Mouse (Mus musculus) CH12.LX (cell line): ENCODE data around the gene Bhlha15. TPM values are rescaled to one million over a fixed set of nuclear protein-coding genes. Genes with fewer than 3 reads are reported as not detected.

Source experiments
- DNase-seq: peaks from one replicate; pipeline ENCODE4 v3.0.0-alpha.2; 2013; ENCODE audit errors: extremely low read depth
- H3K27ac ChIP-seq: 2 replicates; pipeline ENCODE4 v1.5.1; 2012; ENCODE audit warnings: low read depth, mild to moderate bottlenecking, control low read depth, moderate library complexity; ENCODE audit not compliant: insufficient read depth
- H3K27me3 ChIP-seq: replicated peaks from 2 replicates; pipeline ENCODE3; 2012; ENCODE audit warnings: inconsistent platforms
- H3K36me3 ChIP-seq, 2 experiments: replicated peaks in 1 of 2; 2 replicates each; pipeline versions ENCODE3 to v1.6.1; 2012; ENCODE audit warnings: inconsistent platforms in 1 of 2, low read length in 1 of 2, mild to moderate bottlenecking in 1 of 2, mixed read lengths in 1 of 2, moderate library complexity in 1 of 2; ENCODE audit not compliant: control insufficient read depth in 1 of 2, insufficient read depth in 1 of 2
- H3K4me1 ChIP-seq, 2 experiments: 2 replicates each; pipeline ENCODE4 v1.6.1; 2012; ENCODE audit warnings: inconsistent platforms in 1 of 2, moderate library complexity in 1 of 2; ENCODE audit not compliant: insufficient read depth in 2 of 2, control insufficient read depth in 1 of 2
- H3K4me2 ChIP-seq: 2 replicates; pipeline ENCODE4 v1.6.1; 2012; ENCODE audit warnings: low read depth, mild to moderate bottlenecking, control low read depth; ENCODE audit not compliant: poor library complexity, insufficient read depth, severe bottlenecking
- H3K4me3 ChIP-seq, 3 experiments: fragments of 150-350 bp in 1 of 3; sonication (generic) in 1 of 3; replicated peaks in 1 of 3; 2 replicates each; pipeline versions ENCODE3 to v1.5.1; 2011 to 2012; ENCODE audit warnings: low read depth in 2 of 3, low read length in 2 of 3, mild to moderate bottlenecking in 2 of 3, moderate library complexity in 2 of 3, control low read depth in 1 of 3, improper control_type of control experiment in 1 of 3, inconsistent platforms in 1 of 3, mixed read lengths in 1 of 3; ENCODE audit not compliant: poor library complexity in 1 of 3
- H3K79me2 ChIP-seq: replicated peaks from 2 replicates; pipeline ENCODE4 v1.6.1; 2012; ENCODE audit warnings: mild to moderate bottlenecking, moderate library complexity; ENCODE audit not compliant: control insufficient read depth, poor library complexity, insufficient read depth, severe bottlenecking; ENCODE audit errors: extremely low read depth
- H3K9ac ChIP-seq: 2 replicates; pipeline ENCODE4 v1.6.1; 2012; ENCODE audit warnings: low read depth, mild to moderate bottlenecking, control low read depth, moderate library complexity; ENCODE audit not compliant: insufficient read depth
- H3K9me3 ChIP-seq: replicated peaks from 2 replicates; pipeline ENCODE3; 2012; ENCODE audit warnings: low read length, inconsistent platforms, mixed read lengths
- POLR2AphosphoS2 ChIP-seq: IDR thresholded peaks from 2 replicates; pipeline ENCODE4 v1.6.1; 2011; ENCODE audit warnings: low read depth, low read length, improper control_type of control experiment
- RAD21 ChIP-seq: IDR thresholded peaks from 2 replicates; pipeline ENCODE4 v1.6.1; 2011; ENCODE audit warnings: low read depth, mild to moderate bottlenecking, low read length, improper control_type of control experiment, moderate library complexity
- ZNF384 ChIP-seq: IDR thresholded peaks from 2 replicates; pipeline ENCODE4 v1.6.1; 2012; ENCODE audit warnings: low read depth, low read length, improper control_type of control experiment, inconsistent platforms
- dilution Hi-C: fragments of 300-500 bp; cut with MboI; formaldehyde crosslinking; loops from 2 replicates; pipeline ENCODE4 v1.14.3; 2020; ENCODE audit warnings: low sequenced_read_pairs; ENCODE audit not compliant: extremely low pct_unique_long_range_greater_than_20kb, extremely low pct_ligation_motif_present
- in situ Hi-C: fragments of 300-500 bp; cut with MboI; formaldehyde crosslinking; loops from 3 replicates; pipeline ENCODE4 v1.14.3; 2019; ENCODE audit warnings: low sequenced_read_pairs, low pct_ligation_motif_present, low pct_unique_long_range_greater_than_20kb, mixed read lengths
- polyA plus RNA-seq: library from polyadenylated mRNA; unstranded; fragments of >175 nt; gene quantifications from 2 replicates; pipeline ENCODE4 v1.2.1, GENCODE M21; 2012; ENCODE audit warnings: low read depth; ENCODE audit not compliant: insufficient read length
- total RNA-seq, 2 experiments: library from RNA; depleted of rRNA; stranded (reverse); fragments of 300-350 nt in 1 of 2; fragments of >200 nt in 1 of 2; gene quantifications; 2 replicates each; pipeline ENCODE4 v1.2.3; 2012 to 2014

Gene Bhlha15
- total and polyA plus RNA-seq, 3 experiments = 0.90 to 6.1 (median 4.0) TPM

DNA sequence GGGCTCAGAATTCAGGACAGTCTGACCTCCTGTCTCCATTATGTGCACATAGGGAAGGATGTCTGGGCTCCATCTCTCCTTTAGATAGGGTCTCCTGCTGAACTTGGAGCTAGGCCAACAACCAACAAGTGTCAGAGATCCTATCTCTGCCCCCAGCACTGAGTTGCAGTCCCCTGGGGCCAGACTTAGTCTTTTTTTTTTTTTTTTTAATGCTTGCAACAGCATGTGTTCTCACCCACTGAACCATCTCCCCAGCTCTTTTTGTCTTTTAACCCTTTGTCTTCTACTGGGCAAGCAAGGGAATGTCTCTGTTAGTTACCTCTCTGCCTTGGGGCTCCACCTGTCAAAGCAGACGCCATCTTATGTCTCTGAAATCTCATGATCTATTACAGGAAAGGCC is 48.9 kb downstream of the Bhlha15 start:
- no peak overlapping the region for H3K27ac ChIP-seq
- H3K9me3 ChIP-seq = peaks cover 4% of the 10 kb centered on the region
- no peak overlapping the region for H3K4me2 ChIP-seq
- H3K79me2 ChIP-seq = no peaks in the 10 kb centered on the region
- H3K4me1 ChIP-seq = no peaks in the 10 kb centered on the region
- H3K9ac ChIP-seq = no peak overlapping the region
- TF ChIP-seq POLR2AphosphoS2 = no peak
- no peak for TF ChIP-seq ZNF384
- no peak for TF ChIP-seq RAD21
- DNase-seq = no peak
- in situ Hi-C loops = no loop called here
- dilution Hi-C loops = no loop called here
- H3K4me3 ChIP-seq = no peak overlapping the region
- no peaks in the 10 kb centered on the region for H3K27me3 ChIP-seq
- H3K36me3 ChIP-seq = no peaks in the 10 kb centered on the region

Other genes with a start within 250 kb of the Bhlha15 start
- gene Ccz1, start 175.4 kb upstream of the Bhlha15 start, total RNA-seq (2012; rRNA removed) = 64.3 and 75.1 TPM in 2 replicates
- 129 and 148 TPM in 2 replicates for gene Ccz1, start 175.4 kb upstream of the Bhlha15 start, total RNA-seq (2014; rRNA removed)
- 85.8 and 91.0 TPM in 2 replicates for gene Ccz1, start 175.4 kb upstream of the Bhlha15 start, polyA plus RNA-seq
- not detected in 2 replicates for gene Ocm, start 163.6 kb upstream of the Bhlha15 start, total RNA-seq (2012; rRNA removed)
- gene Ocm, start 163.6 kb upstream of the Bhlha15 start, total RNA-seq (2014; rRNA removed) = not detected in 2 replicates
- gene Ocm, start 163.6 kb upstream of the Bhlha15 start, polyA plus RNA-seq = not detected in 2 replicates
- gene Lmtk2, start 89.8 kb upstream of the Bhlha15 start, total RNA-seq (2012; rRNA removed) = 9.4 and 10.1 TPM in 2 replicates
- gene Lmtk2, start 89.8 kb upstream of the Bhlha15 start, total RNA-seq (2014; rRNA removed) = 5.7 and 5.9 TPM in 2 replicates
- gene Lmtk2, start 89.8 kb upstream of the Bhlha15 start, polyA plus RNA-seq = 4.3 and 5.1 TPM in 2 replicates
- 5.3 and 6.0 TPM in 2 replicates for gene Tecpr1, start 33.3 kb downstream of the Bhlha15 start, total RNA-seq (2012; rRNA removed)
- 2.2 and 2.8 TPM in 2 replicates for gene Tecpr1, start 33.3 kb downstream of the Bhlha15 start, total RNA-seq (2014; rRNA removed)
- 5.8 and 6.2 TPM in 2 replicates for gene Tecpr1, start 33.3 kb downstream of the Bhlha15 start, polyA plus RNA-seq
- gene Bri3, start 54.2 kb downstream of the Bhlha15 start, total RNA-seq (2012; rRNA removed) = 18.0 and 20.3 TPM in 2 replicates
- 9.3 and 12.6 TPM in 2 replicates for gene Bri3, start 54.2 kb downstream of the Bhlha15 start, total RNA-seq (2014; rRNA removed)
- gene Bri3, start 54.2 kb downstream of the Bhlha15 start, polyA plus RNA-seq = 41.7 and 44.0 TPM in 2 replicates
- 0.04 TPM in 2 replicates for gene Baiap2l1, start 167.8 kb downstream of the Bhlha15 start, total RNA-seq (2012; rRNA removed)
- gene Baiap2l1, start 167.8 kb downstream of the Bhlha15 start, total RNA-seq (2014; rRNA removed) = 0.11 and 0.19 TPM in 2 replicates
- 0.40 and 0.59 TPM in 2 replicates for gene Baiap2l1, start 167.8 kb downstream of the Bhlha15 start, polyA plus RNA-seq